Mouse (Mus musculus) NIH3T3 (cell line): ENCODE measurements around the gene Sgsm2.

ENCODE experiments used
- DNase-seq: peaks from one replicate; pipeline ENCODE4 v3.0.0-alpha.2; 2012; ENCODE audit warnings: low read depth

The Sgsm2 gene

DNA sequence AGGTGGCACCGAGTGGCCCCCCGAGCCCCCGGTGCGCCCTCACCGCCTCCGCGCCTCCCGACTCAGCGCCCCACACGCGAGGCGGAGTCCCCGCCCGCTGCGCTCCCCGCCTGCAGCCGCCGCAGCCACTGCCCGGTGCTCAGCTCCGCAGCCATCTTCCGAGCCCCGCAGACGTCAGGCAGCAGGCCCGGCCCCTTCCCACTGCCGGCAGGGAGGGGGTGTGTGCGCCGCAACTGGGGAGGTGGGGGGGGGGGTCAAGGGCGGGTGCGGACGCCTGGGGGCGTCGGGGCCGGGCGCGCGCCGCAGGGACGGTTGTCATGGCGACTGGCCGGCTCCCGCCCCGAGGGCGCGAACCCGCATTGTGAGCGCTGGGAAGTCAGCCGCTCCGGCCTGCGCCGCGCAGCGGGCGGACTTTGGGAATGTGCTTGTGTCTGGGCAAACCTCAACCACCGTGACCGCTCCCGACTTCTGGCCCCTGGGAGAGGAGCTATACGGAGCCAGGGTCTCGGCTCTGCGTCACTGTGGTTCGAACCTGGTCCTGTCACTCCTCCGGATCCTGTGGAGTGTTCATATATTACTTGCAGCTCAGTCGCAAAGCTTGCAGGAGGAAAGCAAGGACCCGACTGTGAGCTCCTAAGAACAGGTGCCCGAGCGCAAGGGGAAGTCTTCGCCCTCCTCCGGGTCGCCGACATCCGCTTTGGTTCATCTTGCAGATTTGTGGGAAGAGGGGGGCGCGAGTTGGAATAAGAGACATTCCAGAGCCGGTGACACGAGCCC, at the start of gene Sgsm2:
Gene Sgsm2 (minus strand): TSS at position 160 of the 777 bp plus-strand sequence.
- DNase-seq, result peak; percentile 88

DNA sequence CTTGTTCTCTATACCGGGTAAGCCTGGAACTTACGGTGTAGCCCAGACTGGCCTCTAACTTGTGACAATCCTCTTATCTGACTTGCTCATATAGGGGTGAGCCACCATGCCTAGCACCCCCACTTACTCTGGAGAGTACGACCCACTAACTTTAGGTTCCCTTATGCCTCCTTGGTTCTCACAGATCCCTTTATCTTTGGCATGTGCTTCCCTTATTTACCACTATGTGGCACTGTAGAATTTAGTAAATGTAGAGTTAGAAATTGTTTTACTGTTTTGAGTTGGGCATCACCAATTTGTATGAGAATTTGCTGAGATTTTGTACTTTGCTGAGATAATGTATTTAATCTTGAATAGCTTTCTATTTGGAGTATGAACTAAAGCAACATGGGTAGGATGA, 49.5 kb upstream of the Sgsm2 start:
- peak; percentile 81 for DNase-seq

DNA sequence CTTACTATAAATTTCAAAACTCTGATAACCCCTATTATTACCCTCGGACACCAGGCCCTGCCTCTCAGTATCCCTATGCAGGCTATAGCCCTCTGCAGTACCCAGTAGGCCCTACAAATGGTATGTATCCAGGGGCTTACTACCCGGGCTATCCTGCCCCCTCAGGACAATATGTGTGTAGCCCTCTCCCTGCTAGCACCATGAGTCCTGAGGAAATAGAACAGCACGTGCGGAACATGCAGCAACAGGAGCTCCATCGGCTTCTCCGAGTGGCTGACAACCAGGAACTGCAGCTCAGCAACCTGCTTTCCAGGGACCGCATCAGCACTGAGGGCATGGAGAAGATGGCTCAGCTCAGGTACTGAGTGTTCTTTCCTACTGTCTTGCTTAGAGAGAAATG, 33.5 kb upstream of the Sgsm2 start:
- DNase-seq, result no peak

DNA sequence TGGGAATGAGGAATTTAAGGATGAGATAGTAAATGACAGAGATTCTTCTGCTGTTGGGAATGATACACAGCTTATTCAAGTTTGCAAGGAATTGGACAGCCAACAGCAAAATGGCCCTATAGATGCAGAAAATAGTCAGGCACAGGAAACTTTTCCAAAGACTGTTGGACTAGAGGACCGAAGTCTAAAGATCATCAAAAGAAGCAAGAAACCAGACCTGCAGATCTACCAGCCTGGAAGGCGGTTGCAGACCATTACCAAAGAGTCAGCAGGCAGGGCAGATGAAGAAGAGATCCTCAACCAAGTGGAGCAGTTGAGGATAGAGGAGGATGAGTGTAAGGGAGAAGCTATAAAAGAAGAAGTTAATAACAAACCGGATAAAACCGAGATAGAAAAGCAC, 32.3 kb upstream of the Sgsm2 start:
- no peak for DNase-seq

DNA sequence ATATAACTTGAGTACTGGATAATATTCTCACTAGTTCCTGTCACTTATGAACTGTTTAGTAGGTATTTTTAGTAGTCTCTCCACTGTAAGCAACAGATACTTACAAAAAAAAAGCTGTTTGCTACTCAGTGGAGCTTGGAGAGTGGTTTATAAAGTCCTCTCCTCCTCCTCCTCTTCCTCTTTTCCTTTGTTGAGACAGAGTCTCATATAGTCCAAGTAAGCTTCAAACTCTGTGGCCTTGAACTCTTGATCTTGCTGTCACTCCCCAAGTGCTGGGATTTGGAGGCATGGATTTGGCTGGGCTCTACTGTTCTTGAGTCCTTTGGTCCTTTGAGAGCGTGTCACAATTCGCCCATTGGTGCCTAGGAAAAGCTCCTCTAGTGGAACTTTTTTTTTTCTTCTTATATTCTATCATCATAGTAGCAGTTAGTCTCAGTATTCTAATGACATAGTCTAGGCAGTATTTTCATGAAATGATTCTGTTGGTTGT, 30.4 kb upstream of the Sgsm2 start:
- no peak for DNase-seq

- DNase-seq, result peak; percentile 81
These were observed 29.6 kb upstream of the Sgsm2 start for GRCm38 (mm10) chr11:74926388-74927005.

- DNase-seq, result peak; percentile 98
These were observed 28.9 kb upstream of the Sgsm2 start, which contains the start of the genes Smg6 and Srr for GRCm38 (mm10) chr11:74925577-74926387. Gene Smg6 (plus strand): TSS chr11:74925823. Gene Srr (minus strand): TSS chr11:74925948.

GRCm38 (mm10) chr11:74924149-74924548, 27.3 kb upstream of the Sgsm2 start:
- DNase-seq, result peak; percentile 76

- DNase-seq, result no peak
These were observed 22.4 kb upstream of the Sgsm2 start for GRCm38 (mm10) chr11:74919249-74919648.

DNA sequence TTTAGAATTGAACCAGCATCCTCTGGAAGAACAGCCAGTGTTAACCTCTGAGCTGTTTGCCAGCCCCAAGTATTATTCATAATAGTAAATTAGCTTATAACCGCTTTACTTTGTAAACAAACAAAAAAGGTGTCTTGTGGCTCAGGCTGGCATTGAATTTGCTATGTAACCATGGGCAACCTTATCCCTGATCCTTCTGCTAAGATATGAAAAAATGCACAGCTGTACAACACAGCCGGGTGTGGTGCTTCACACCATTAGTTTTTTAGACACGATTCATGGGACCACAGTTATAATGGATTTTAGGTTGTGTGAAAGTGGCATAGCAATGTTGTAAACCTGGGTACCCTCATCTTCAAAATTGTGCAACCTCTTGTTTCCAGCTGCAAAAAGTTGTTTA, 15.6 kb upstream of the Sgsm2 start:
- DNase-seq, result no peak

- DNase-seq, result no peak
These were observed 13.1 kb upstream of the Sgsm2 start for GRCm38 (mm10) chr11:74909978-74910377.

DNA sequence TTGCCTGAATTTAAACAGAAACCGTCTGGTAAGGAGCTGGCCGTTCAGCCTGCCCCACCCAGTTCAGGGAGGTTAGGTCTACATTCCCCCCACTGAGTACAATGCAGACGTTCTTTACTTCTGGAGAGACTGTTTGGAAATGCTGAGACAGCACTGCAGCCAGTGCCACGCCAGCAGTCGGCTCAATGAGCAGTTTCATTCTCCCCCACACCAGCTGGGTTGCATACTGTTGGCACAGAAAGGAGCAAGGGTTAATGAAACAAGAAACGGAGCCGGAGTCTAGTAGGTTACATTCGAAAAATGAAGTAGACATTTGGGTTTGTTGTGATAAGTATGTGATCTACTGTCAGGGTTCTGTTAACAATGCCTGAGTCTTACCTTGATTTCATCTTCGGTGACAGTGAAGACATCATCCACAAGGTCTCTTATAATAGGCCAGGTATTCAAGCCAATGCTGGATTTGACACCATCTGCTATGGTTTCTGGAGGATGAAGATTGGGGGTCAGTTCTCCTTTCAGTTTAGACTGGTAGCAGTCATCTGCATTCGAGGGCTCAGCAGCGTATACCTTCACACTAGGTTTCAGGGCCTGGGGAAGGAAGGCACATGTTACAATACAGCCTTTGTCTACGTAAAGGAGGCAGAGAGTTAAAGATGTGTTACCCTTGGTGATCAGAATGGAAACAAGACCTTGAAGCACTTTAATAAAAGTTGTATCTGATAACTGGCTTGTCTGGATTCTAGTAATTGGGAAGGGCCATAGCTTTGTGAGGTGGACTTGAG, 11.9 kb upstream of the Sgsm2 start:
- no peak for DNase-seq

DNA sequence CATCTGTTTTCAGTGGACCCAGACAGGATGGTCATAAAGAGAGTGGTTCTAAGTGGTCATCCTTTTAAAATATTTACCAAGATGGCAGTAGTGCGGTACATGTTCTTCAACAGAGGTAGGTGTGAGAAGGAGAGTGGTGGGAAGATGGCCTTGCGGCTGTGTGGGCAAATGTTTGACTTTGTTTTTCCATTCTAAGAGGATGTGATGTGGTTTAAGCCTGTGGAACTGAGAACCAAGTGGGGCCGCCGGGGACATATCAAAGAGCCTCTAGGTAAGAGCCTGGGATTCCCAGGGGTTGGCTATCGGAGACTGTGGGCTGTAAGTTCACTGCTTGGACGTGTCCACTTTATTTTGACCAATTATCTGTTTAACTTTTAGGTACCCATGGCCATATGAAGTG, 11.0 kb upstream of the Sgsm2 start:
- no peak for DNase-seq

DNA sequence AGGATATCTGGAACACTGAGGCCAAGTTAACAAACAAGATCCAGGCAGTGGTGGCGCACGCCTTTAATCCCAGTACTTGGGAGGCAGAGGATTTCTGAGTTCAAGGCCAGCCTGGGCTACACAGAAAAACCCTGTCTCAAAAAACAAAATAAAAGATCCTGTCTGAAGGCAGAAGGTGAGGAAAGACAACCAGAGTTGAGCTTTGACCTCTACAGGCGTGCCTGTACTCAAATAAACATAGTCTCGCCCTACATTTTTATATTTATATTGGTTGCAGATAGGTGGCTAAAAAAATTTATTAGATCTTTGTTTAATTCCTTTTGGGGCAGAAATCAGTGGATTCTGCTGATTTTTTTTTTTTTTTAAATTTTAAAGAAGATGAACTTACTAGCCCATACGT, 5.6 kb upstream of the Sgsm2 start:
- no peak for DNase-seq

- DNase-seq, result no peak
These were observed 4.7 kb upstream of the Sgsm2 start for GRCm38 (mm10) chr11:74901555-74901954.

GRCm38 (mm10) chr11:74898517-74898827, 1.6 kb upstream of the Sgsm2 start:
- DNase-seq, result no peak

GRCm38 (mm10) chr11:74897678-74898516, 1.0 kb upstream of the Sgsm2 start, which contains the start of gene Tsr1:
Gene Tsr1 (plus strand): TSS chr11:74898071.
- peak; percentile 95 for DNase-seq

DNA sequence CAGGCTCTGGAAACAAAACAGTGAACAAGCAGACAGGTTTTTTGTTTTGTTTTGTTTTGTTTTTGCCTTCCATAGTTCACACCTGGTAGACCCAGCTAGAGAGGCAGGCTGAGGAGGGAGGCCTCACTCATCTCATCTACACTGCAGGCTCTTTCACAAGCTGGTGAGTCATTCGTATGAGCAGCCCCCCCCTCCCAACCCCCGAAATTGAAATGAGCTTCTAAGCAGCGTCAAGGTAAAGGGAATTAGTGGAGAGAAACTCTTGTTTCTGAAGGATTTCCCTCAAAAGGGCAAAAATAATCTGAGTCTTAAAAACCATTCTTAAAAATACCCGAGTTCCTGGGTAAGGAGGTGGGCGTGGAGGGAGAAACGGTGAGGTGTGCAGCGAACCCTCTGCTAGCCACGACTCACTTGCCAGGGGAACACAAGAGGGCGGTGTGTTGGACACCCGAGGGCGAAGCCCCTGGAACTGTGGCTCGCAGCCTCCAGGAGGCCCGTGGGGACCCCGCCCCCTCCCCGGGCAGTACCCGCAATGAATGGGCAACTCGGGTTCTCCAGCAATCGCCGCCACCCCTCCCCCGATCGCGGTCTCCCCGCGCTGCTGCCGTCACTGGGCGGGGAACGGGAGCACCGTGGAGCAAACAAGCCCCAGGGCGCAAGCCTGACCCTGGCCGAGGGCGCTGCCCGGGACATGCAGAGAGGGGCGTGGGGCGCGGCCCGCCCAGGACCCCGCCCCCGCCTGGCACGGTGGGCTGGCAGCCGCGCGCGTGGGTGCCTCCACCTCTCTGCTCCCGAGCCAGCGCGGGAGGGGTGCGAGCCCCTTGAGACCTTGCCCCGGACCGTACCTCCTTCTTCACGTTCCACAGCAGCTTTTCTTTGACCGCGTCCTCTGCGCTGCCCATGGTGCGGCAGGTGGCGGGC, 620 bp downstream of the Sgsm2 start:
- peak; percentile 79 for DNase-seq

- no peak for DNase-seq
These were observed 2.2 kb downstream of the Sgsm2 start for GRCm38 (mm10) chr11:74894619-74895018.

GRCm38 (mm10) chr11:74883098-74883497, 13.8 kb downstream of the Sgsm2 start:
- DNase-seq, result no peak
